Mouse (Mus musculus): ENCODE measurements around the gene Vps4a. TPM values are rescaled to one million over a fixed set of nuclear protein-coding genes. Genes with fewer than 3 reads are reported as not detected.

Vps4a gene
- polyA plus RNA-seq, 1 experiment from 2014 or later = 98.8 TPM

GRCm38 (mm10) chr8:107036626-107037025, 5.6 kb downstream of the Vps4a start:
- Histone ChIP-seq H3K27me3 (ENCODE audit: control insufficient read depth, insufficient read depth, low read length) (no peaks in the 10 kb centered on the region), H3K4me3 (ENCODE audit: low read depth, low read length) (no peak overlapping the region), H3K9ac (ENCODE audit: low read depth, low read length) (no peak overlapping the region), H3K27ac (ENCODE audit: low read depth, low read length) (no peak overlapping the region), H3K36me3 (ENCODE audit: control insufficient read depth, insufficient read depth, low read length) (peaks cover 9% of the 10 kb centered on the region; the same call in 1 of the 2 replicates), H3K9me3 (ENCODE audit: control insufficient read depth, low read length) (no peaks in the 10 kb centered on the region), H3K4me2 (replicated peaks; ENCODE audit: low read depth, low read length) (no peak overlapping the region), H3K4me1 (replicated peaks; ENCODE audit: control insufficient read depth, insufficient read depth, low read length) (0 out of 2 replicates have a peak, but pooled peaks cover 4% of the 10 kb centered on the region)
- DNase-seq (ENCODE audit: low spot score) (no peak), ATAC-seq (ENCODE audit: low FRiP score) (no peak)
- 92% methylated on average over 8 of the region's 8 CpGs for WGBS

GRCm38 (mm10) chr8:107040632-107041031, 9.6 kb downstream of the Vps4a start:
- H3K36me3 ChIP-seq (ENCODE audit: control insufficient read depth, insufficient read depth, low read length) = peaks cover 9% of the 10 kb centered on the region; the same call in 1 of the 2 replicates
- no peaks in the 10 kb centered on the region for H3K27me3 ChIP-seq (ENCODE audit: control insufficient read depth, insufficient read depth, low read length)
- DNase-seq (ENCODE audit: low spot score) (no peak), ATAC-seq (ENCODE audit: low FRiP score) (no peak)
- no peak overlapping the region for H3K27ac ChIP-seq (ENCODE audit: low read depth, low read length)
- WGBS = 81% methylated on average over 7 of the region's 7 CpGs
- H3K4me3 ChIP-seq (ENCODE audit: low read depth, low read length) = no peak overlapping the region
- no peaks in the 10 kb centered on the region for H3K9me3 ChIP-seq (ENCODE audit: control insufficient read depth, low read length)
- H3K4me2 ChIP-seq (replicated peaks; ENCODE audit: low read depth, low read length) = no peak overlapping the region
- H3K9ac ChIP-seq (ENCODE audit: low read depth, low read length) = no peak overlapping the region
- H3K4me1 ChIP-seq (replicated peaks; ENCODE audit: control insufficient read depth, insufficient read depth, low read length) = no peaks in the 10 kb centered on the region

- H3K4me3 ChIP-seq (ENCODE audit: low read depth, low read length) = no peak overlapping the region
- H3K27ac ChIP-seq (ENCODE audit: low read depth, low read length) = no peak overlapping the region
- no peak overlapping the region for H3K9ac ChIP-seq (ENCODE audit: low read depth, low read length)
- H3K4me1 ChIP-seq (replicated peaks; ENCODE audit: control insufficient read depth, insufficient read depth, low read length) = no peaks in the 10 kb centered on the region
- no peaks in the 10 kb centered on the region for H3K27me3 ChIP-seq (ENCODE audit: control insufficient read depth, insufficient read depth, low read length)
- no peak for ATAC-seq (ENCODE audit: low FRiP score)
- H3K4me2 ChIP-seq (replicated peaks; ENCODE audit: low read depth, low read length) = no peak overlapping the region
- WGBS = 84% methylated on average over 6 of the region's 6 CpGs
- H3K36me3 ChIP-seq (ENCODE audit: control insufficient read depth, insufficient read depth, low read length) = peaks cover 3% of the 10 kb centered on the region; the same call in 1 of the 2 replicates
- no peak for DNase-seq (ENCODE audit: low spot score)
- H3K9me3 ChIP-seq (ENCODE audit: control insufficient read depth, low read length) = no peaks in the 10 kb centered on the region
Observed at GRCm38 (mm10) chr8:107045478-107045877, 14.5 kb downstream of the Vps4a start.

GRCm38 (mm10) chr8:107046976-107047375, 16.0 kb downstream of the Vps4a start:
- H3K4me3 ChIP-seq (ENCODE audit: low read depth, low read length) = no peak overlapping the region
- peaks cover 2% of the 10 kb centered on the region; the same call in 1 of the 2 replicates for H3K36me3 ChIP-seq (ENCODE audit: control insufficient read depth, insufficient read depth, low read length)
- no peaks in the 10 kb centered on the region for H3K4me1 ChIP-seq (replicated peaks; ENCODE audit: control insufficient read depth, insufficient read depth, low read length)
- no peak overlapping the region for H3K9ac ChIP-seq (ENCODE audit: low read depth, low read length)
- H3K4me2 ChIP-seq (replicated peaks; ENCODE audit: low read depth, low read length) = no peak overlapping the region
- no peaks in the 10 kb centered on the region for H3K9me3 ChIP-seq (ENCODE audit: control insufficient read depth, low read length)
- no peaks in the 10 kb centered on the region for H3K27me3 ChIP-seq (ENCODE audit: control insufficient read depth, insufficient read depth, low read length)
- DNase-seq (ENCODE audit: low spot score) = no peak
- 93% methylated on average over 5 of the region's 5 CpGs for WGBS
- ATAC-seq (ENCODE audit: low FRiP score) = no peak
- H3K27ac ChIP-seq (ENCODE audit: low read depth, low read length) = no peak overlapping the region

GRCm38 (mm10) chr8:107048061-107048941, 17.3 kb downstream of the Vps4a start, which contains the start of gene Pdf:
Pdf (minus strand) TSS chr8:107048614.
- 3% methylated on average over 79 of the region's 87 CpGs for WGBS
- peaks cover 11% of the 10 kb centered on the region; the same call in 1 of the 2 replicates for H3K36me3 ChIP-seq (ENCODE audit: control insufficient read depth, insufficient read depth, low read length)
- no peaks in the 10 kb centered on the region for H3K27me3 ChIP-seq (ENCODE audit: control insufficient read depth, insufficient read depth, low read length)
- peak; percentile 88 for ATAC-seq (ENCODE audit: low FRiP score)
- H3K4me3 ChIP-seq (ENCODE audit: low read depth, low read length) = peak within 1 kb of the TSS; percentile 71
- no peaks in the 10 kb centered on the region for H3K4me1 ChIP-seq (replicated peaks; ENCODE audit: control insufficient read depth, insufficient read depth, low read length)
- peak; percentile 81 for DNase-seq (ENCODE audit: low spot score)
- H3K27ac ChIP-seq (ENCODE audit: low read depth, low read length) = peak within 1 kb of the TSS; percentile 86
- H3K4me2 ChIP-seq (replicated peaks; ENCODE audit: low read depth, low read length) = peak within 1 kb of the TSS; percentile 81
- H3K9ac ChIP-seq (ENCODE audit: low read depth, low read length) = peak within 1 kb of the TSS; percentile 76
- H3K9me3 ChIP-seq (ENCODE audit: control insufficient read depth, low read length) = no peaks in the 10 kb centered on the region

GRCm38 (mm10) chr8:107049480-107049879, 18.5 kb downstream of the Vps4a start:
- H3K36me3 ChIP-seq (ENCODE audit: control insufficient read depth, insufficient read depth, low read length) = peaks cover 11% of the 10 kb centered on the region; the same call in 1 of the 2 replicates
- H3K4me3 ChIP-seq (ENCODE audit: low read depth, low read length) = no peak overlapping the region; the same call in 1 of the 2 replicates
- 98% methylated on average over 4 of the region's 4 CpGs for WGBS

GRCm38 (mm10) chr8:107052046-107052445, 21.0 kb downstream of the Vps4a start:
- DNase-seq (ENCODE audit: low spot score) = no peak
- 0 out of 2 replicates have a peak, but pooled peaks cover 3% of the 10 kb centered on the region for H3K4me1 ChIP-seq (replicated peaks; ENCODE audit: control insufficient read depth, insufficient read depth, low read length)
- H3K4me3 ChIP-seq (ENCODE audit: low read depth, low read length) = no peak overlapping the region
- no peak overlapping the region for H3K9ac ChIP-seq (ENCODE audit: low read depth, low read length)
- no peak for ATAC-seq (ENCODE audit: low FRiP score)
- H3K27ac ChIP-seq (ENCODE audit: low read depth, low read length) = no peak overlapping the region
- H3K27me3 ChIP-seq (ENCODE audit: control insufficient read depth, insufficient read depth, low read length) = no peaks in the 10 kb centered on the region
- H3K36me3 ChIP-seq (ENCODE audit: control insufficient read depth, insufficient read depth, low read length) = peaks cover 11% of the 10 kb centered on the region; the same call in 1 of the 2 replicates
- H3K4me2 ChIP-seq (replicated peaks; ENCODE audit: low read depth, low read length) = no peak overlapping the region
- no peaks in the 10 kb centered on the region for H3K9me3 ChIP-seq (ENCODE audit: control insufficient read depth, low read length)
- WGBS = 93% methylated on average over 8 of the region's 8 CpGs

More at GRCm38 (mm10) chr8:107049480-107049879, 18.5 kb downstream of the Vps4a start:
- Histone ChIP-seq H3K27me3 (ENCODE audit: control insufficient read depth, insufficient read depth, low read length) (no peaks in the 10 kb centered on the region), H3K9ac (ENCODE audit: low read depth, low read length) (no peak overlapping the region), H3K27ac (ENCODE audit: low read depth, low read length) (no peak overlapping the region), H3K4me1 (replicated peaks; ENCODE audit: control insufficient read depth, insufficient read depth, low read length) (no peaks in the 10 kb centered on the region), H3K4me2 (replicated peaks; ENCODE audit: low read depth, low read length) (no peak overlapping the region), H3K9me3 (ENCODE audit: control insufficient read depth, low read length) (no peaks in the 10 kb centered on the region)
- ATAC-seq (ENCODE audit: low FRiP score) (no peak), DNase-seq (ENCODE audit: low spot score) (no peak)

- H3K4me2 ChIP-seq (replicated peaks; ENCODE audit: low read depth, low read length) = peak within 1 kb of the TSS; percentile 92
Observed at GRCm38 (mm10) chr8:107056076-107056972, 25.3 kb downstream of the Vps4a start, which contains the start of the genes Cog8 and Nip7. Cog8 (minus strand) TSS chr8:107056689. Nip7 (plus strand) TSS chr8:107056877.

More at GRCm38 (mm10) chr8:107056076-107056972, 25.3 kb downstream of the Vps4a start, which contains the start of the genes Cog8 and Nip7:
- under 1% methylated on average over 85 of the region's 88 CpGs for whole genome bisulfite sequencing
- Histone ChIP-seq H3K36me3 (ENCODE audit: control insufficient read depth, insufficient read depth, low read length) (peaks cover 11% of the 10 kb centered on the region; the same call in 1 of the 2 replicates), H3K4me1 (replicated peaks; ENCODE audit: control insufficient read depth, insufficient read depth, low read length) (0 out of 2 replicates have a peak, but pooled peaks cover 3% of the 10 kb centered on the region), H3K9me3 (ENCODE audit: control insufficient read depth, low read length) (no peaks in the 10 kb centered on the region), H3K27me3 (ENCODE audit: control insufficient read depth, insufficient read depth, low read length) (no peaks in the 10 kb centered on the region), H3K27ac (ENCODE audit: low read depth, low read length) (peak within 1 kb of the TSS; percentile 51; the same call in 1 of the 2 replicates), H3K4me3 (ENCODE audit: low read depth, low read length) (peak within 1 kb of the TSS; percentile 98), H3K9ac (ENCODE audit: low read depth, low read length) (peak within 1 kb of the TSS; percentile 88)
- DNase-seq (ENCODE audit: low spot score) = peak; percentile 97
- ATAC-seq (ENCODE audit: low FRiP score) = peak; percentile 95
